Mouse (Mus musculus): ENCODE results near the gene 1700001K19Rik. TPM values are rescaled to one million over a fixed set of nuclear protein-coding genes. Genes with fewer than 3 reads are reported as not detected.
A peak's percentile ranks its signal among the peaks of the same experiment; 100 is the strongest.
"Not testable (repeated sequence)": the region's sequence is repeated elsewhere in the genome, so short reads cannot be mapped to it uniquely, and the experiment has no call there.

Gene 1700001K19Rik
- total RNA-seq, 2 experiments from 2014 or later, result not detected

- DNase-seq, result peak; percentile 89
- intact Hi-C loops (cut with DNase I), result loop anchor here (2.0 to 5.0 kb wide), 3 partner anchors 140 to 284 kb away; no protein-coding TSS in a partner anchor
- TF ChIP-seq CTCF (IDR thresholded peaks at IDR 0.05), result no peak
- 0 out of 2 replicates have a peak overlapping the region, but pooled peaks have one; percentile 25 for H3K27ac ChIP-seq
- peak overlapping the region; percentile 50; the same call in 1 of the 2 replicates for H3K4me3 ChIP-seq
These were observed 20.6 kb upstream of the 1700001K19Rik start for GRCm38 (mm10) chr12:110703008-110703471.

GRCm38 (mm10) chr12:110702556-110702955 is 20.1 kb upstream of the 1700001K19Rik start, which contains the start of gene Hsp90aa1:
Gene Hsp90aa1 (minus strand): TSS chr12:110702728.
- no peak for TF ChIP-seq CTCF (IDR thresholded peaks at IDR 0.05)
- intact Hi-C loops (cut with DNase I), result loop anchor here (2.0 to 5.0 kb wide), 3 partner anchors 140 to 284 kb away; no protein-coding TSS in a partner anchor
- DNase-seq, result no peak
- Histone ChIP-seq H3K27ac (0 out of 2 replicates have a peak within 1 kb of the TSS, but pooled peaks have one; percentile 25), H3K4me3 (peak within 1 kb of the TSS; percentile 50; the same call in 1 of the 2 replicates)

GRCm38 (mm10) chr12:110701363-110701762 is 18.9 kb upstream of the 1700001K19Rik start:
- intact Hi-C loops (cut with DNase I), result loop anchor here (5.0 kb wide), 1 partner anchor 249 kb away; no protein-coding TSS in a partner anchor
- H3K4me3 ChIP-seq, H3K27ac ChIP-seq, DNase-seq: not testable (repeated sequence)

GRCm38 (mm10) chr12:110700730-110701129 is 18.3 kb upstream of the 1700001K19Rik start:
- Histone ChIP-seq H3K27ac (no peak overlapping the region), H3K4me3 (no peak overlapping the region)
- no peak for DNase-seq
- intact Hi-C loops (cut with DNase I), result loop anchor here (5.0 kb wide), 1 partner anchor 248 kb away; no protein-coding TSS in a partner anchor
- TF ChIP-seq CTCF (IDR thresholded peaks at IDR 0.05), result no peak

- TF ChIP-seq CTCF (IDR thresholded peaks at IDR 0.05), result no peak
- intact Hi-C loops (cut with DNase I), result no loop called here
- no peak for DNase-seq
- H3K27ac ChIP-seq, result no peak overlapping the region
- H3K4me3 ChIP-seq, result no peak overlapping the region
These were observed 16.7 kb upstream of the 1700001K19Rik start for GRCm38 (mm10) chr12:110699171-110699547.

- Histone ChIP-seq H3K4me3 (no peak overlapping the region), H3K27ac (no peak overlapping the region)
- no peak for DNase-seq
- intact Hi-C loops (cut with DNase I), result no loop called here
- TF ChIP-seq CTCF (IDR thresholded peaks at IDR 0.05), result no peak
These were observed 16.2 kb upstream of the 1700001K19Rik start for GRCm38 (mm10) chr12:110698523-110699170.

- Histone ChIP-seq H3K4me3 (no peak overlapping the region), H3K27ac (no peak overlapping the region)
- no peak for TF ChIP-seq CTCF (IDR thresholded peaks at IDR 0.05)
- intact Hi-C loops (cut with DNase I), result no loop called here
- DNase-seq, result no peak
These were observed 15.7 kb upstream of the 1700001K19Rik start for GRCm38 (mm10) chr12:110698080-110698479.

GRCm38 (mm10) chr12:110697457-110697856 is 15.0 kb upstream of the 1700001K19Rik start:
- no peak overlapping the region for H3K27ac ChIP-seq
- TF ChIP-seq CTCF (IDR thresholded peaks at IDR 0.05), result no peak
- intact Hi-C loops (cut with DNase I), result loop anchor here (2.0 kb wide), 1 partner anchor 97 kb away; the partner anchor contains the start of gene Dync1h1
- DNase-seq, result no peak
- no peak overlapping the region for H3K4me3 ChIP-seq

- peak overlapping the region; percentile 97 for H3K27ac ChIP-seq
- H3K4me3 ChIP-seq, result peak overlapping the region; percentile 100
- no peak for TF ChIP-seq CTCF (IDR thresholded peaks at IDR 0.05)
- intact Hi-C loops (cut with DNase I), result loop anchor here (2.0 kb wide), 1 partner anchor 96 kb away; the partner anchor contains the start of gene Dync1h1
- DNase-seq, result no peak
These were observed 14.6 kb upstream of the 1700001K19Rik start for GRCm38 (mm10) chr12:110696975-110697400.

GRCm38 (mm10) chr12:110696173-110696974 is 14.0 kb upstream of the 1700001K19Rik start:
- Histone ChIP-seq H3K27ac (peak overlapping the region; percentile 97), H3K4me3 (peak overlapping the region; percentile 100)
- no peak for TF ChIP-seq CTCF (IDR thresholded peaks at IDR 0.05)
- intact Hi-C loops (cut with DNase I), result loop anchor here (2.0 kb wide), 1 partner anchor 96 kb away; the partner anchor contains the start of gene Dync1h1
- DNase-seq, result peak; percentile 99

GRCm38 (mm10) chr12:110695676-110696171 is 13.3 kb upstream of the 1700001K19Rik start:
- no peak for TF ChIP-seq CTCF (IDR thresholded peaks at IDR 0.05)
- peak; percentile 64 for DNase-seq
- intact Hi-C loops (cut with DNase I), result loop anchor here (2.0 kb wide), 1 partner anchor 95 kb away; the partner anchor contains the start of gene Dync1h1
- H3K4me3 ChIP-seq, result peak overlapping the region; percentile 100
- H3K27ac ChIP-seq, result peak overlapping the region; percentile 97

GRCm38 (mm10) chr12:110693378-110693777 is 11.0 kb upstream of the 1700001K19Rik start:
- H3K4me3 ChIP-seq; H3K27ac ChIP-seq; DNase-seq; intact Hi-C loops (cut with DNase I): not testable (repeated sequence)
